Mouse (Mus musculus) neural tube, embryonic 13.5 days (tissue): ENCODE measurements around the gene Jpt2. TPM values are rescaled to one million over a fixed set of nuclear protein-coding genes. Genes with fewer than 3 reads are reported as not detected.

Experiments
- ATAC-seq: fragments of 200-750 bp; cut with Nextera tagmentation; 2 replicates; pipeline ENCODE4 v1.8.0; 2017; ENCODE audit warnings: low read depth, mild to moderate bottlenecking, moderate TSS enrichment, moderate library complexity
- H3K27ac ChIP-seq: fragments of 300-500 bp; sonication (generic); replicated peaks from 2 replicates; pipeline ENCODE4 v1.5.1; 2015; ENCODE audit warnings: moderate library complexity, mild to moderate bottlenecking, inconsistent platforms
- H3K27me3 ChIP-seq: fragments of 300-500 bp; sonication (generic); 2 replicates; pipeline ENCODE4 v1.6.1; 2015; ENCODE audit warnings: mild to moderate bottlenecking, inconsistent platforms
- H3K36me3 ChIP-seq: fragments of 300-500 bp; sonication (generic); 2 replicates; pipeline ENCODE4 v1.6.1; 2015; ENCODE audit warnings: mild to moderate bottlenecking, inconsistent platforms
- H3K4me1 ChIP-seq: fragments of 300-500 bp; sonication (generic); replicated peaks from 2 replicates; pipeline ENCODE4 v1.6.1; 2015; ENCODE audit warnings: inconsistent platforms
- H3K4me2 ChIP-seq: fragments of 300-500 bp; sonication (generic); 2 replicates; pipeline ENCODE4 v1.6.1; 2015; ENCODE audit warnings: inconsistent platforms, mild to moderate bottlenecking, moderate library complexity
- H3K4me3 ChIP-seq: fragments of 300-500 bp; sonication (generic); 2 replicates; pipeline ENCODE4 v1.5.1; 2015; ENCODE audit warnings: mild to moderate bottlenecking, inconsistent platforms
- H3K9ac ChIP-seq: fragments of 300-500 bp; sonication (generic); 2 replicates; pipeline ENCODE4 v1.6.1; 2015; ENCODE audit warnings: moderate library complexity, mild to moderate bottlenecking, inconsistent platforms
- H3K9me3 ChIP-seq: fragments of 300-500 bp; sonication (generic); 2 replicates; pipeline ENCODE4 v1.6.1; 2016; ENCODE audit warnings: inconsistent platforms
- WGBS: fragments of 180-500 bp; shearing (Covaris S2); methylation state at CpG from one replicate; pipeline ENCODE4 v1.1.7; 2015; 5-methylcytosine and 5-hydroxymethylcytosine counted together
- polyA plus RNA-seq: library from polyadenylated mRNA; unstranded; fragments of >200 nt; fragmentation: Nextera tagmentation; extraction: Ambion mirVana; gene quantifications from 2 replicates; pipeline ENCODE4 v1.2.1, GENCODE M21; 2015

Jpt2 gene
- polyA plus RNA-seq, 1 experiment from 2014 or later: 100 TPM

DNA sequence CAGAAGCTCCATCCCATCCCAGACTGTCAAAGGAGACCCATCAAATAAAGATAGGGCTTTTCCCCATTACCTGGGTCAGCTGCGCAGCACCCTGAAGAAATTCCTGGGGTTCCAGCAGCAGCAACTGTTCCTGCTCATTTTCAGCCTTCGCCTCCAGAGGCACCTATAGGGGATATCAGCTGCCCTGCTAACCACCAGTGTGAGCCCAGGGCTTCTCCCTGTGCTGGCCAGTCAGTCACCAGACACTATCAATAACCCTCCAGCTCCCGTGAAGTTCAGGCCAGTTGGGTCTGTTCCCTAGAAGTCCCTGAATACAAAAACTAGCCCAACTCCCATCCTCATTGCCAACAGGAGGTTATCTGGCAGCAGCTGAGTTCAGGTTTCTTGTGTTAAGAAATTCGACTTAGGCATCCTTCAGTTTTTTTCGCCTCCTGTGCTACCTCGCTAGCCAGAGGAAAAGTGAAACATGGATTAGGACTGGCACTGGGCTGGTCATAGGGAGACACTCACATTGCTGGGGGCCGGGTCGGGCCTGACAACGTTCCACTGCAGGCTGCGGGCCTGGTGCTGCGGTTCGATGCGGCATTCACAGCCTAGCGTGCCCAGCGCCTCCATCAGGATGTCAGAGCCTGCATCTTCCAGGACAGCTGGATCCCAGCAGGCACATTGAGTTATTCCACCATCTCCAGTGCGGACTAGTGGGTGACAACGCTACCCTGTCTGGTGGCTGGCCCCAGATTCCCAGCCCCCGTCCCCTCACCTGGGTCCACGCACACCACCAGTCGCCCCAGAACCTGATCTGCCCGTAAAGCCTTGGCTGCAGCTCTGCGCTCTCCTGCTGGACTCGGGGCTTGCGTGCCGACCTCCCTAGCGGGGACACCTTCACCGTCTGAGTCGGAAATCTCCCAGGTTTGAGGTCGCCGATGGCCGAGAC, 66.2 kb downstream of the Jpt2 start:
- H3K4me1 ChIP-seq: peaks cover 52% of the 10 kb centered on the region
- peak overlapping the region; percentile 100 for H3K4me2 ChIP-seq
- WGBS: 12% methylated on average over 31 of the region's 31 CpGs
- H3K27ac ChIP-seq: peak overlapping the region; percentile 88
- ATAC-seq: peak; percentile 17; the same call in 1 of the 2 replicates
- peak overlapping the region; percentile 85 for H3K4me3 ChIP-seq
- H3K9me3 ChIP-seq: no peaks in the 10 kb centered on the region
- H3K27me3 ChIP-seq: no peaks in the 10 kb centered on the region
- H3K36me3 ChIP-seq: peaks cover 67% of the 10 kb centered on the region
- peak overlapping the region; percentile 95 for H3K9ac ChIP-seq

DNA sequence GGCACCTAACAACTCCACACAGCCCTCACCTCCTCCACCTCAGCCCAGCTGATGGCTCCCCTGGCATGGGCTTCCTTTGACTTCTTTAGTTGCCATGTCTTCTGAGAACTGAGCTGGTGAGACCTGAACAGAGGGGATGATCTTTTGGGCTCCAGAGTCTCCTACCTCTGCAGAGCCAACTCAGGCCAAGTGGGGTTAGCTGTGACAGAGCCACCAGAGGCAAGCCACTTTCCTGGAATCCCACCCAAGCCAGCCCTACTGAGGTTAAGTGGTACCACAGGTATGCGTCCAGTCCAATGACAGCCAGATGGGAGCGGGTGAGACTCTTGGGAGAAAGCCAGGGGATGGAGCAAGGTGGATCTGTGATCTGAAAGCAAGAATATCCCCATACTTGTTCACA, 67.2 kb downstream of the Jpt2 start:
- no peaks in the 10 kb centered on the region for H3K9me3 ChIP-seq
- 0 out of 2 replicates have a peak overlapping the region, but pooled peaks have one; percentile 85 for H3K4me3 ChIP-seq
- WGBS: 94% methylated on average over 2 of the region's 2 CpGs
- H3K4me1 ChIP-seq: peaks cover 54% of the 10 kb centered on the region
- H3K9ac ChIP-seq: no peak overlapping the region
- no peak overlapping the region for H3K27ac ChIP-seq
- H3K27me3 ChIP-seq: no peaks in the 10 kb centered on the region
- no peak for ATAC-seq
- H3K4me2 ChIP-seq: peak overlapping the region; percentile 100; the same call in 1 of the 2 replicates
- peaks cover 62% of the 10 kb centered on the region for H3K36me3 ChIP-seq

- 86% methylated on average over 12 of the region's 12 CpGs for WGBS
- Histone ChIP-seq H3K36me3 (peaks cover 57% of the 10 kb centered on the region), H3K4me2 (no peak overlapping the region), H3K27me3 (no peaks in the 10 kb centered on the region), H3K9me3 (no peaks in the 10 kb centered on the region), H3K27ac (no peak overlapping the region), H3K4me1 (peaks cover 54% of the 10 kb centered on the region), H3K9ac (no peak overlapping the region), H3K4me3 (no peak overlapping the region)
- ATAC-seq: no peak
Observed at GRCm38 (mm10) chr17:24892785-24893184, 67.7 kb downstream of the Jpt2 start.

DNA sequence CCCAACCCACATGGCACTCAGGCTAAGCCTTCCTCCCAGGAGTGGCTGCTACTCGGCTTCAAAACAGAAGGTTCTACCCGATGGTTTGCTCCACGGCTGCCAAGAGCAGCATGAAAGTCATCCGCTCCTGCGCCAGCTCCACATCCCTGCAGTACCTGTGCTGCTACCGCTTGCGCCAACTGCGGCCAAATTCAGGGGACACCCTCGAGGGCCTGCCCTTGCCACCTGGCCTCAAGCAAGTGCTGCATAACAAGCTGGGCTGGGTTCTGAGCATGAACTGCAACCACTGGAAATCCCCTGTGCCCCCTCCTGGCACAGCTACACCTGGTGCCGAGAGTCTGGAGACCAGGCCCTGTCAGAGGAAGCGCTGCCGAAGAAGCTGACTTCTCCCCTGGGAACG, 69.2 kb downstream of the Jpt2 start:
- H3K27me3 ChIP-seq: no peaks in the 10 kb centered on the region
- ATAC-seq: no peak
- peaks cover 49% of the 10 kb centered on the region for H3K36me3 ChIP-seq
- no peak overlapping the region for H3K4me2 ChIP-seq
- H3K27ac ChIP-seq: no peak overlapping the region
- H3K9me3 ChIP-seq: no peaks in the 10 kb centered on the region
- no peak overlapping the region for H3K4me3 ChIP-seq
- H3K9ac ChIP-seq: no peak overlapping the region
- 89% methylated on average over 13 of the region's 13 CpGs for WGBS
- H3K4me1 ChIP-seq: peaks cover 49% of the 10 kb centered on the region

GRCm38 (mm10) chr17:24890151-24891092, 70.1 kb downstream of the Jpt2 start:
- 91% methylated on average over 19 of the region's 19 CpGs for WGBS
- no peak overlapping the region for H3K4me2 ChIP-seq
- H3K27me3 ChIP-seq: no peaks in the 10 kb centered on the region
- H3K36me3 ChIP-seq: peaks cover 49% of the 10 kb centered on the region
- ATAC-seq: no peak
- H3K4me1 ChIP-seq: peaks cover 45% of the 10 kb centered on the region
- H3K9me3 ChIP-seq: no peaks in the 10 kb centered on the region
- H3K27ac ChIP-seq: no peak overlapping the region
- H3K4me3 ChIP-seq: no peak overlapping the region
- H3K9ac ChIP-seq: no peak overlapping the region

DNA sequence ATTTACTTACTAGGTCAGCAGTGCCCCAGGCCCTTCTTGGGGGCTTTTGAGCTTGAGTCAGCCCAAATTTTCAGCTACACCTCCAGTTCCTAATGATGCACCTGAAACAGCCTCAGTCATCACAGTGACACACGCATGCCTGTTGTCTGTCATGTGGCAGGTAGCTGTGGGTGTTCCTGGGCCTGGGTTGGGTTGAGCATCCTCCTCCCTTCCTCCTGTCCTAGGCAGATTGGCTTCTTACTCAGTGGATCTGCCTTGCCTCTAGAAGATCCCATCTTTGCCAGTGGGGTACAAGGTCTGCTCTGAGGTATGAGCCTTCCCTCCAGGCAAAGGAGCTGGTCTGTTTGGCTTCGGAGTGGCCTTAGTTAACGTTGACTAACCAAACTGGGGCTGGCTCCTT, 71.6 kb downstream of the Jpt2 start:
- Histone ChIP-seq H3K9me3 (no peaks in the 10 kb centered on the region), H3K9ac (0 out of 2 replicates have a peak overlapping the region, but pooled peaks have one; percentile 26), H3K4me1 (peaks cover 44% of the 10 kb centered on the region), H3K27me3 (no peaks in the 10 kb centered on the region), H3K27ac (no peak overlapping the region), H3K36me3 (peaks cover 52% of the 10 kb centered on the region), H3K4me2 (peak overlapping the region; percentile 88; the same call in 1 of the 2 replicates), H3K4me3 (no peak overlapping the region)
- WGBS: 96% methylated on average over 3 of the region's 3 CpGs
- no peak for ATAC-seq

Other genes starting within 250 kb of the Jpt2 start
- gene Rnf151, start 242.6 kb downstream of the Jpt2 start, polyA plus RNA-seq: 0.18 TPM in 1 of 2 replicates, not detected in the other
- 759 and 773 TPM in 2 replicates for gene Rps2, start 242.6 kb downstream of the Jpt2 start, polyA plus RNA-seq
- 261 and 273 TPM in 2 replicates for gene Ndufb10, start 236.2 kb downstream of the Jpt2 start, polyA plus RNA-seq
- not detected in 2 replicates for gene Rpl3l, start 232.9 kb downstream of the Jpt2 start, polyA plus RNA-seq
- gene Msrb1, start 224.0 kb downstream of the Jpt2 start, polyA plus RNA-seq: 26.5 and 29.4 TPM in 2 replicates
- gene Hs3st6, start 207.7 kb downstream of the Jpt2 start, polyA plus RNA-seq: 0.39 and 0.59 TPM in 2 replicates
- gene Meiob, start 156.4 kb downstream of the Jpt2 start, polyA plus RNA-seq: not detected in 2 replicates
- gene Hagh, start 120.5 kb downstream of the Jpt2 start, polyA plus RNA-seq: 55.7 and 59.0 TPM in 2 replicates
- gene Fahd1, start 110.3 kb downstream of the Jpt2 start, polyA plus RNA-seq: 21.1 and 22.3 TPM in 2 replicates
- 0.39 TPM in 1 of 2 replicates, not detected in the other for gene Igfals, start 94.7 kb downstream of the Jpt2 start, polyA plus RNA-seq
- gene Nubp2, start 74.3 kb downstream of the Jpt2 start, polyA plus RNA-seq: 63.5 and 76.1 TPM in 2 replicates
- gene Spsb3, start 74.0 kb downstream of the Jpt2 start, polyA plus RNA-seq: 64.6 and 74.2 TPM in 2 replicates
- gene Eme2, start 65.6 kb downstream of the Jpt2 start, polyA plus RNA-seq: 32.7 and 36.3 TPM in 2 replicates
- 71.1 and 85.7 TPM in 2 replicates for gene Mrps34, start 65.6 kb downstream of the Jpt2 start, polyA plus RNA-seq
- 86.0 and 89.0 TPM in 2 replicates for gene Nme3, start 64.2 kb downstream of the Jpt2 start, polyA plus RNA-seq
- 82.2 and 85.8 TPM in 2 replicates for gene Mapk8ip3, start 23.7 kb downstream of the Jpt2 start, polyA plus RNA-seq
- 7.0 and 7.3 TPM in 2 replicates for gene Cramp1l, start 55.1 kb upstream of the Jpt2 start, polyA plus RNA-seq
- gene Ift140, start 55.4 kb upstream of the Jpt2 start, polyA plus RNA-seq: 17.8 and 19.2 TPM in 2 replicates
- gene Tmem204, start 122.9 kb upstream of the Jpt2 start, polyA plus RNA-seq: 9.0 and 10.8 TPM in 2 replicates
- gene Telo2, start 155.3 kb upstream of the Jpt2 start, polyA plus RNA-seq: 45.7 and 46.7 TPM in 2 replicates
- not detected in 2 replicates for gene Ptx4, start 160.1 kb upstream of the Jpt2 start, polyA plus RNA-seq
- 23.7 and 24.4 TPM in 2 replicates for gene Clcn7, start 172.7 kb upstream of the Jpt2 start, polyA plus RNA-seq
- not detected in 2 replicates for gene Ccdc154, start 201.8 kb upstream of the Jpt2 start, polyA plus RNA-seq
- not detected in 2 replicates for gene Gm38655, start 214.8 kb upstream of the Jpt2 start, polyA plus RNA-seq
- 32.6 and 32.7 TPM in 2 replicates for gene BC003965, start 223.9 kb upstream of the Jpt2 start, polyA plus RNA-seq
- 9.3 and 11.0 TPM in 2 replicates for gene Unkl, start 227.7 kb upstream of the Jpt2 start, polyA plus RNA-seq